Mouse (Mus musculus) neural tube, embryonic 13.5 days (tissue): ENCODE results near the gene Nbea. TPM values are rescaled to one million over a fixed set of nuclear protein-coding genes. Genes with fewer than 3 reads are reported as not detected.

Experiments
- ATAC-seq: fragments of 200-750 bp; cut with Nextera tagmentation; 2 replicates; pipeline ENCODE4 v1.8.0; 2017; ENCODE audit warnings: low read depth, mild to moderate bottlenecking, moderate TSS enrichment, moderate library complexity
- H3K27ac ChIP-seq: fragments of 300-500 bp; sonication (generic); replicated peaks from 2 replicates; pipeline ENCODE4 v1.5.1; 2015; ENCODE audit warnings: moderate library complexity, mild to moderate bottlenecking, inconsistent platforms
- H3K27me3 ChIP-seq: fragments of 300-500 bp; sonication (generic); 2 replicates; pipeline ENCODE4 v1.6.1; 2015; ENCODE audit warnings: mild to moderate bottlenecking, inconsistent platforms
- H3K36me3 ChIP-seq: fragments of 300-500 bp; sonication (generic); 2 replicates; pipeline ENCODE4 v1.6.1; 2015; ENCODE audit warnings: mild to moderate bottlenecking, inconsistent platforms
- H3K4me1 ChIP-seq: fragments of 300-500 bp; sonication (generic); replicated peaks from 2 replicates; pipeline ENCODE4 v1.6.1; 2015; ENCODE audit warnings: inconsistent platforms
- H3K4me2 ChIP-seq: fragments of 300-500 bp; sonication (generic); 2 replicates; pipeline ENCODE4 v1.6.1; 2015; ENCODE audit warnings: inconsistent platforms, mild to moderate bottlenecking, moderate library complexity
- H3K4me3 ChIP-seq: fragments of 300-500 bp; sonication (generic); 2 replicates; pipeline ENCODE4 v1.5.1; 2015; ENCODE audit warnings: mild to moderate bottlenecking, inconsistent platforms
- H3K9ac ChIP-seq: fragments of 300-500 bp; sonication (generic); 2 replicates; pipeline ENCODE4 v1.6.1; 2015; ENCODE audit warnings: moderate library complexity, mild to moderate bottlenecking, inconsistent platforms
- H3K9me3 ChIP-seq: fragments of 300-500 bp; sonication (generic); 2 replicates; pipeline ENCODE4 v1.6.1; 2016; ENCODE audit warnings: inconsistent platforms
- WGBS: fragments of 180-500 bp; shearing (Covaris S2); methylation state at CpG from one replicate; pipeline ENCODE4 v1.1.7; 2015; 5-methylcytosine and 5-hydroxymethylcytosine counted together
- polyA plus RNA-seq: library from polyadenylated mRNA; unstranded; fragments of >200 nt; fragmentation: Nextera tagmentation; extraction: Ambion mirVana; gene quantifications from 2 replicates; pipeline ENCODE4 v1.2.1, GENCODE M21; 2015

The Nbea gene
- polyA plus RNA-seq, 1 experiment from 2014 or later, result 51.3 TPM

DNA sequence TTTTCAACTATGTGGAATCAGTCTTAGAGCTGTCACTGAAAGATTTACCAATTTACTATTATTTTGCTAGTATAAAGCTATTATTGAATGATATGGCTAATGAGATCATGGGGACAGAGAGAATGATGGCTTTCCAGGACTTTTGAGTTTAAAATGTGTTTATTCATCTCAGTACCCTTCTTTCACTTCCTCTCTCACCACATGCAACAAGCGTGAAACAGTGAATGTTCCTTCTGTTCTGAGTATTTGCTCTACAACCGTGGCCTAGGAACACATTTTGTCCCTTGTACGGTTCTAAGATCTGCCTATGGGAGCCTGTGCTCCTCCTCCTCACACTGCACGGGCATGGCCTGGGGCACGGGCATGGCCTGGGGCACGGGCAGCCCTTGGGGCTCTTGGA, 516.5 kb downstream of the Nbea start:
- Histone ChIP-seq H3K4me2 (no peak overlapping the region), H3K36me3 (peaks cover 8% of the 10 kb centered on the region), H3K27ac (no peak overlapping the region), H3K9ac (no peak overlapping the region), H3K4me3 (no peak overlapping the region), H3K27me3 (no peaks in the 10 kb centered on the region), H3K4me1 (peaks cover 15% of the 10 kb centered on the region), H3K9me3 (no peaks in the 10 kb centered on the region)
- no peak for ATAC-seq
- WGBS, result 78% methylated on average over 6 of the region's 6 CpGs

DNA sequence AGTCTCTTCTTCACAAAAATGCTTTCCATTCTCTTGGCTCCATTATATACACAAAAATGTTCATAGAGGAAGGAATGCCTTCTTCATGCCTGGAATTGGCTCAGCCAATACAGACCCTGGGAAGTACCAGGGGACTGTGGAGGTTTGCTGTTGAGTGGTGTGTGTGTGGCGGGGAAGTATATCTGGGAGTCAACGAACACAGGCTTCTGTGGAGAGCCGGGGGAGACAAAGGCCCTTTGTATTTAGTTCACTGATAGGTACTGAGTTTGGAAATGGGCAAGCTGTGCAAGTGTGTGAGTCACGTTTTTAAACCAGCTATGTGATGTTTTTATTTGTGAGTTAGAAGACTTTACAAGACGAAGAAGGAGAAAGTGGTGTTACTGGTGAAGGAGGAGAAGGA, 517.6 kb downstream of the Nbea start:
- no peaks in the 10 kb centered on the region for H3K9me3 ChIP-seq
- no peak for ATAC-seq
- 49% methylated on average over 5 of the region's 5 CpGs for WGBS

DNA sequence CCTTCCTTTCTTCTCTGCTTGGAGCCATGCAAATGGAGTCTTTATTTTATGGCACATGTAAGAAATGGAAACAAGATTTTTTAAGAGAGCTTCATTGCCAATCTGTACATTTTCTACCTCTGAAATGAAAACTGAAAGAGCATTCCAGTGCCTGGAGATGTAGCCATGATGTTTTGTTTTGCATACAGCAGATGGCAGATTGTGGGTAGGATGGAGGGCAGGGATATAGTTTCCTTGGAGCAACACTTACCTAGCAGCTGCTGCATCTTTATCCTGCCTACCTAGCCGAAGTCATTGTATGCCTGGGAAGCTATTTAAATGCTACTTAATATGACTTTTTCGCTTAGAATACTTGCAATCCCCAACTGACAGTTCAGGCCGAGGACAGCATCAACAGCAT, 518.8 kb downstream of the Nbea start:
- Histone ChIP-seq H3K27me3 (no peaks in the 10 kb centered on the region), H3K4me1 (peaks cover 12% of the 10 kb centered on the region), H3K27ac (no peak overlapping the region), H3K4me3 (no peak overlapping the region), H3K9me3 (no peaks in the 10 kb centered on the region), H3K4me2 (no peak overlapping the region), H3K9ac (no peak overlapping the region), H3K36me3 (peaks cover 13% of the 10 kb centered on the region)
- WGBS, result 82% methylated on average over 3 of the region's 3 CpGs
- no peak for ATAC-seq

More for the DNA sequence above, 517.6 kb downstream of the Nbea start:
- Histone ChIP-seq H3K27ac (no peak overlapping the region), H3K4me1 (peaks cover 15% of the 10 kb centered on the region), H3K27me3 (no peaks in the 10 kb centered on the region), H3K9ac (no peak overlapping the region), H3K36me3 (peaks cover 8% of the 10 kb centered on the region), H3K4me2 (no peak overlapping the region), H3K4me3 (no peak overlapping the region)

DNA sequence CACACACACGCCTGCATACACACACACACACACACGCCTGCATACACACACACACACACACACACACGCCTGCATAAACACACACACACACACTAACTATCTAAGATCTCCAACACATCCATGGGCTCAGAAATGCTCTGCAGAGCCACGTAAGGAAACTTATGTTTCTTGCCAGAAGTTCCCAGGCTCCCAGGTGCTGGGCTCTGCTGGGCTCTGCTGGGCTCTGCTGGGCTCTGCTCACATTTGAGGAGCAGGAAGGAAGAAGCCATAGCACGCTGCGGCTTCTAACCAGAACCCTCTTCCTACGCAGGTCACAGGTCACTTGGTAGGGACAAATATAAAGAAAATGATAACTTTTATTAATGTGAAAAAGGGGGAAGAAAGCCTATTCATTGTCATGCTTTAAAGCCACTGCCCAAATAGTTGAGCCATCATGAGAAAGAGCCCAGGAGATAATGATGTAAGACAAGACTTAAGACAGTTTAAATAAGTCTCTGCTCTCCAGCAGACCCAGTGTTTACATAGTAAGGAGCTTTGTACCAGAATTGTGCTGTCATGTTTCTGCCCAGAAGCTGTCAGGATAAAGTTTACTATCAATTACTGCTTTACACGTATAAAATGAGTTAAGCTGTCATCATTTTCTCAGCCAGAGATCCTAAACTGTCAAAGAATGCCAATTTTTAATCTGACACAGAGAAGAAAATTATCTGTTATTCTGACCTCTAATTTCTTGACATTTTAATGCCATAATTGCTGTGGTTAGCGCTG, 521.6 kb downstream of the Nbea start:
- H3K9ac ChIP-seq, result no peak overlapping the region
- no peaks in the 10 kb centered on the region for H3K9me3 ChIP-seq
- no peak for ATAC-seq
- no peak overlapping the region for H3K4me3 ChIP-seq
- H3K27me3 ChIP-seq, result no peaks in the 10 kb centered on the region
- peaks cover 13% of the 10 kb centered on the region for H3K36me3 ChIP-seq
- H3K4me1 ChIP-seq, result peaks cover 11% of the 10 kb centered on the region
- H3K4me2 ChIP-seq, result no peak overlapping the region
- no peak overlapping the region; the same call in 1 of the 2 replicates for H3K27ac ChIP-seq
- WGBS, result 79% methylated on average over 8 of the region's 9 CpGs

DNA sequence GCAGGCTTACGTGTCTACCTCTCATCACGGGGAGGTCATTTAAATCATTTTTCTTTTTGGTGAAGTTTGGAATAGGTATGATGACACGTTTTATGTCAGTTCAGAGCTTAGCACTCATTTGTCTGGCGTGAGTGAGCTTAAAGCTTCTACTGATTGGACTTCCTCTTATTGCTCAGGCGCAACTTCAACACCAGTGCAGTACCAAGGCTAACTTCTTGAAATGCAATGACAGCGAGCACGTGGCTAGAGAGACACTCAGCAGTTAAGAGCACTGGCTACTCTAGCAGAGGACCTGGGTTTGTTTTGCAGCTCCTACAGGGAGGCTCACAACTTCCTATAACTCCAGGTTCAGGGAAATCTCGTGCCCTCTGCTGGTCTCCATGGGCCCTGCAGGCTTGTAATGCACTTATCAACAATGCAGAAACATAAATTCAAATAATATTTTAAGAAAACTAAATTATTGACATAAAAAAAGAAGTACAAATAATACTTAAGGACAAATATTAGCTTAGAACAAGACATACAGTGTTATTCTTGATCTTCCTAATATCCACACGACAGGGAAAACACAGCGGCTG, 523.2 kb downstream of the Nbea start:
- H3K27ac ChIP-seq, result 0 out of 2 replicates have a peak overlapping the region, but pooled peaks have one; percentile 19
- H3K9ac ChIP-seq, result no peak overlapping the region
- 89% methylated on average over 10 of the region's 10 CpGs for WGBS
- ATAC-seq, result no peak
- H3K9me3 ChIP-seq, result no peaks in the 10 kb centered on the region
- peaks cover 13% of the 10 kb centered on the region for H3K36me3 ChIP-seq
- no peak overlapping the region for H3K4me2 ChIP-seq
- no peak overlapping the region for H3K4me3 ChIP-seq
- no peaks in the 10 kb centered on the region for H3K27me3 ChIP-seq
- H3K4me1 ChIP-seq, result no peaks in the 10 kb centered on the region; the same call in 1 of the 2 replicates

DNA sequence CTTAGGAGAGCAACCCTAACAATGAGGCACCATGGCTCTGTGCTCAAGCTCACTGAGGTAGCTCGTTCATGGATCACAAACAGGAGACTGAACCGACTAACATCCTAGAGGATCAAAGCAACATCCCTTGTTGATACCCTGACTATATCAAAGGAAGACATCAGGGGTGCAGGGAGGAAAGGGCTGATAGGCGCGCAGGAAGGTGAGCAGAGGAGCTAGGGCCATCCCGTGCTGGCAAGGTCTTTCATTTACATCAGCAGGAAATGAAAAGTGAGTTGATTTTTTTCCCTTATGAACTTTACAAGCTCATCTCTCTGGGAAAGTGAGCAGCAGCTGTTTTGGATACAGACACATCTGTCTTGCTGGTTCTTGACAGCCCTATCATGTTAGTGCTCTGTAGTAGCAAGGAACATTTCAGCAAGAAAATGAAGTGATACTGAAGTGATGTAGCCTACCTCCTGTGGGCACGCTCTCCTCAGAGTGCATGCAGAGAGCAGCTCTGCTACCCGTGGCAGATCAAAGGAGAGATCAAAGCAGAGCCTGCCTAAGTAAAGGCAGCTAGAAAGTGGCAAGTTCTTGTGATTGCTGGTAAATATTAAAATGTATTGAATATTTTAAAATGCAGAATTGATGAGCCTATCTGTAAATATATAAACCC, 523.8 kb downstream of the Nbea start:
- Histone ChIP-seq H3K27ac (0 out of 2 replicates have a peak overlapping the region, but pooled peaks have one; percentile 19), H3K4me1 (no peaks in the 10 kb centered on the region; the same call in 1 of the 2 replicates), H3K4me2 (no peak overlapping the region), H3K9me3 (no peaks in the 10 kb centered on the region), H3K27me3 (no peaks in the 10 kb centered on the region), H3K9ac (no peak overlapping the region), H3K4me3 (no peak overlapping the region), H3K36me3 (peaks cover 11% of the 10 kb centered on the region)
- ATAC-seq, result no peak
- WGBS, result 50% methylated on average over 7 of the region's 7 CpGs

DNA sequence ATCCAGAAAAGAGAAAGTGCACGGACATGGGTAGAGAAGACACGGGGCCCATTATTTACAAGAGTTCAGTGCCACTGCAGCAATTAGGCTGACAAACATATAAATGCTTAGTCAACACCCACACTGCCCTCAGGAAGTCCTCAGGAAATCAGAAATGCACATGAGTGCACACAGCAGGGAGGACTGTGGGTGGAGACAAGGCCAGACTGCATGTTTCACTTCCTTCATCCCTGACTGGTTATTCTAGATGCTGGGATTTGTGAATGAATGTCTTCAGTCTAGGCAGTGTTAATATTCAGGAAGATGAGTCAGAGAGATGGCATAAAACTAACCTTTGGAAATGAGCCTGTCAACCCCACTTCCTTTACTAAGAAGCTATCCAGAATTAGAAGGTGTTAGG, 531.2 kb downstream of the Nbea start:
- 79% methylated on average over 2 of the region's 2 CpGs for WGBS
- H3K36me3 ChIP-seq, result peaks cover 8% of the 10 kb centered on the region
- H3K4me2 ChIP-seq, result no peak overlapping the region
- no peak overlapping the region for H3K9ac ChIP-seq
- H3K4me3 ChIP-seq, result no peak overlapping the region
- H3K9me3 ChIP-seq, result no peaks in the 10 kb centered on the region
- peaks cover 15% of the 10 kb centered on the region for H3K4me1 ChIP-seq
- ATAC-seq, result no peak
- no peaks in the 10 kb centered on the region for H3K27me3 ChIP-seq
- H3K27ac ChIP-seq, result no peak overlapping the region

DNA sequence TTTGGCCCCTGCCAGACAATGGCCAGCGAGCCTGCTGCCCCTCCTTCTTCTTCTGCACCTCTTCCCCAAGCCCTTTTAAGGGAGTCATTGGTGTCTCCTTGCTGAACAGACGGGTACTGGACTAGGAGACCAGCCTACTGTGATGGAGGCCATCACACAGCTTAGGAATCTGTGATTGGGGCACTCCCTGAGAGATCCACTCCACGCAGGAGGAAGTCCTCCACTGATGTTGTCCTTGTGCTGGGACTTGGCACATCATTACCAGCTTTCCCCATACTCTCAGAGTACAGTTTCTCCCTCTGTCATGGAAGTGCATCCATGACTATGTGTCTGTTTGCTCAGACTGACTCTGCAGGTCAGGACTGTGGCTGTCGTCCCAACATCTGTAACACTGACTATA, 531.6 kb downstream of the Nbea start:
- no peak for ATAC-seq

DNA sequence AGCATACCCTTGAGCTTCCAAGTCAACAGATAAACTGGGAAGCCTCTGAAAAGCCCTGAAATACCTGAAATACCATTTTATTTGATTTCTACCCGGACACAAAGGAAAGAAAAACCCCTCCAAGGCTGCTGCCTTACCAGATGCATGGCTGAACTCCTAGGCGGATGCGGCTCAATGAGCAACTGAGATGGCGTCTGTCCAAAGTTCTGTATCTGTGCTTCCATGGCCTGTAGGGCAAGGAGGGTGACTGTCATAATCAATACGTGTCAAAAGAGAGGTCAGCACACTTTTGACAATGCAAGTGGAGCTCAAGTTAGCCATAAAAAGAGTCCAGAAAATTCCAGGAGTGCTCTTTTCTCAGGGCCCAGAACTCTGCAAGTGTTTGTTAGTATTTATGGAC, 534.0 kb downstream of the Nbea start:
- Histone ChIP-seq H3K9me3 (no peaks in the 10 kb centered on the region), H3K9ac (no peak overlapping the region), H3K4me2 (no peak overlapping the region), H3K4me3 (no peak overlapping the region), H3K27me3 (no peaks in the 10 kb centered on the region), H3K4me1 (peaks cover 35% of the 10 kb centered on the region), H3K27ac (no peak overlapping the region), H3K36me3 (peaks cover 23% of the 10 kb centered on the region)
- 71% methylated on average over 5 of the region's 5 CpGs for WGBS
- ATAC-seq, result no peak

More for the DNA sequence above, 531.6 kb downstream of the Nbea start:
- Histone ChIP-seq H3K36me3 (peaks cover 12% of the 10 kb centered on the region; the same call in 1 of the 2 replicates), H3K9me3 (no peaks in the 10 kb centered on the region), H3K9ac (no peak overlapping the region), H3K4me3 (no peak overlapping the region), H3K27ac (peak overlapping the region; percentile 34), H3K4me1 (peaks cover 19% of the 10 kb centered on the region), H3K4me2 (no peak overlapping the region), H3K27me3 (no peaks in the 10 kb centered on the region)
- 77% methylated on average over 4 of the region's 4 CpGs for WGBS

DNA sequence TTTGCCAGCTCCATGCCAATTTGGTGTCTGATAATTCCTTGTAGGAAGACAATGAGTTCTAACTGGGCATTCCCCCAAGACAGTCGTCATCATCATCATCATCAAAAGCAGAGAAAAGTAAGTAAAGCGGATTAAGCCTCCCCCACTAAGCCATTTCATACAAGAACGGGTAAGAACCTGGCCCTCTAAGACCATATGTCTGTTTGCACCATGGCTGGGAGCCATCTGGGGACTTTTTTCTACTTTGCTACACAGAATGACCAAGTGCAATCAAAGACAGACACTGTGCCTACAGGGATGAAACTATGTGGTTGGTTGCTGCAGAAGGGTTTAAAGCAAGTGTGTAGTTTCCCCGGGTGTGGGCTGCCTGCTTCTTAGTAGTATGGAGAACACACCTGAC, 535.2 kb downstream of the Nbea start:
- no peaks in the 10 kb centered on the region for H3K9me3 ChIP-seq
- no peak overlapping the region for H3K4me2 ChIP-seq
- WGBS, result 72% methylated on average over 4 of the region's 4 CpGs
- peaks cover 44% of the 10 kb centered on the region for H3K4me1 ChIP-seq
- H3K36me3 ChIP-seq, result peaks cover 32% of the 10 kb centered on the region
- no peak overlapping the region for H3K27ac ChIP-seq
- H3K9ac ChIP-seq, result no peak overlapping the region
- no peak for ATAC-seq
- H3K4me3 ChIP-seq, result no peak overlapping the region
- H3K27me3 ChIP-seq, result no peaks in the 10 kb centered on the region

DNA sequence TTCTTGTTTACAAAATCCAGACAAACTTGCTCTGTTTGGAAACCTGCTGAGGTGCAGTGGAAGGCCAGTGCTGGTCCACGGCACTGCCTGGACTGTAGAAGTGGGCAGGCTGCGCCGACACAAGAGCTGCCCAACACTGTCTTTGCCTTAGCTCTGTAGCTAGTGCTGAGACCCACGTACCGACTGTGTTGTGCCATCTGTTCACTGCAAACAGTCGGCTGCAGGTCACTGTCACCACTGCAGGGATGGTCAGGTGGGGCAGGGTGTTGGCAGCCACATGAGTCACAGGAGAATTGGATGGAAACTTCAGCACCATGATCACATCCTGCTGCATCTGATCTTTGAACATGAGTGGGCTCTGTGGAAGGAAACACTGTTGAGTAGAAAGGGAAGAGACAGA, 536.3 kb downstream of the Nbea start:
- Histone ChIP-seq H3K27ac (no peak overlapping the region), H3K27me3 (no peaks in the 10 kb centered on the region), H3K36me3 (peaks cover 40% of the 10 kb centered on the region), H3K4me2 (no peak overlapping the region), H3K9ac (no peak overlapping the region), H3K4me1 (peaks cover 44% of the 10 kb centered on the region), H3K4me3 (no peak overlapping the region), H3K9me3 (no peaks in the 10 kb centered on the region)
- 86% methylated on average over 6 of the region's 6 CpGs for whole genome bisulfite sequencing
- ATAC-seq, result no peak

DNA sequence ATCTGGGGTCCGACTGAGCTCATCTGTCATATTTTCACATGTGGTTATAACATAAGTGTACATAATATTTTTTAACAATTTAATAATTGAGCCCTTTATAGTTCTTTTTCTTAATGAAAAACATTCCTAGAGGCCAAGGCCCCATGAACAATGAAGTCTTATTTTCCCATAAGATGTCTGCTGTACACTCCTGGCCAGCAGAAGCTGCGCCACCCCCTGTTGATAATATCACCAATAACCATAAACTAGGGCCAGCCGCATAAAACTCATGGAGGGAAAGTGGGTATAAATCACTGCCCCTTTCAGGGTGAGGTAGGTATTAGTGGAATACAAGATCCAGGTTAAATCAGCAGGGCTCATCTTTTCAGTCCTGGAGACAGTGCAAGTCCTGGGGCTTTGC, 537.1 kb downstream of the Nbea start:
- Histone ChIP-seq H3K9ac (no peak overlapping the region), H3K4me1 (peaks cover 44% of the 10 kb centered on the region), H3K27me3 (no peaks in the 10 kb centered on the region), H3K4me3 (no peak overlapping the region), H3K36me3 (peaks cover 47% of the 10 kb centered on the region), H3K4me2 (no peak overlapping the region), H3K27ac (no peak overlapping the region), H3K9me3 (no peaks in the 10 kb centered on the region)
- WGBS, result 78% methylated on average over 3 of the region's 3 CpGs
- ATAC-seq, result no peak
